Mouse (Mus musculus) embryo, embryonic 10 days (tissue): ENCODE results near the gene Cuedc1.

Experiments used
- DNase-seq: peaks from one replicate; pipeline ENCODE4 v3.0.0-alpha.2; 2015; ENCODE audit warnings: low spot score

Cuedc1 gene

DNA sequence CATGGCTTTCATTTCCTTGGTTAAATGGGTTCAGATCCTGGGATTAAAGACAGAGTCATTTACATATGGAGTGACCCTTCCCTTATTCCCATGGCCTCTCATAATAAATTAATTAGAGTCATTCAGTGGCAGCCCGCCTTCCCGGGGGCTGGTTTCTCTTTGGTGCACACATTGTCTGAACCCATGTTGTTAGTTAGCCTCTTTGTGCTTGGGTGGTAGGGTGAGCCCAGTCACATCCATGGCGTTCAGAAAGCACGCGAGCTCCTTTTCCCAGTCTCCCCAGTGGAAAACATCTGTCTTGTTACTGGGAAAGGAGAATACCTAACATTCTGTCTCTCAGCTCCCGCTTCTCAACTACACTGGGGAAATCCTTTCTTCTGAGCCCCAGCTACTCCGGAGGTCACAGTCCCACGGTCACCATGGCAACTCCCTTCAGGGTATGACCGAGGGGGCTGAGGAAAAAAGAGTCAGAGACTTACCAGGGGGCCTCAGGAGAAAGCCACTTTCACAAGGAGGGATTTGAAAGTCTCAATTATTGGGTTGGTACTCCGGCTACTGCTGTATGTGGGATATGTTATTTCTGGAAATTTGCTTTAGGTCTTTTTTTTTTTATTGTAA, 143.0 kb downstream of the Cuedc1 start:
- peak; percentile 95 for DNase-seq

- DNase-seq, result peak; percentile 49
These were observed 143.8 kb downstream of the Cuedc1 start for GRCm38 (mm10) chr11:88241468-88242301.
